Mouse (Mus musculus): Measurements from ENCODE around the gene Hcar1.

DNA sequence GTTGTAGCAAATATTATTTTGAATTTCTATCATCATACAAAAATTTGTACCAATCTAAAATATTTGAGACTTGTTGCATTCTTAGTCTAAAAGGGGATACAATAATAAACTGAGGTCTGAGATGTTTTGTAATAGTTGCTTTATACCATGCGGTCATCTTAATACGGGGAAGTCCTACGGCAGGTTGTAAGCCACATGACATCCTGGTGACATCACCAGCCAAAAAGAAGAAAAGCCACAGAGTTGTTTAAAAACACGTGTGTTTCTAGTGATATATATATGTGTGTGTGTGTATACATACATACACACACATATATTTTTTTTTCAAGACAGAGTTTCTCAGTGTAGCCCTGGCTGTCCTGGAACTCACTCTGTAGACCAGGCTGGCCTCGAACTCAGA is 13.7 kb upstream of the Hcar1 start:
- TF ChIP-seq CTCF (IDR thresholded peaks at IDR 0.05; ENCODE audit: low read depth, low read length) (no peak), POLR2AphosphoS5 (IDR thresholded peaks at IDR 0.05; ENCODE audit: insufficient replicate concordance, low read depth, low read length) (no peak)

Measured in G1E (cell line).